Mouse (Mus musculus): Measurements from ENCODE around the gene Sdk2. TPM values are rescaled to one million over a fixed set of nuclear protein-coding genes. Genes with fewer than 3 reads are reported as not detected.
A peak's percentile ranks its signal among the peaks of the same experiment; 100 is the strongest.

Sdk2 gene
- polyA plus RNA-seq, 1 experiment from 2014 or later = 2.2 TPM

DNA sequence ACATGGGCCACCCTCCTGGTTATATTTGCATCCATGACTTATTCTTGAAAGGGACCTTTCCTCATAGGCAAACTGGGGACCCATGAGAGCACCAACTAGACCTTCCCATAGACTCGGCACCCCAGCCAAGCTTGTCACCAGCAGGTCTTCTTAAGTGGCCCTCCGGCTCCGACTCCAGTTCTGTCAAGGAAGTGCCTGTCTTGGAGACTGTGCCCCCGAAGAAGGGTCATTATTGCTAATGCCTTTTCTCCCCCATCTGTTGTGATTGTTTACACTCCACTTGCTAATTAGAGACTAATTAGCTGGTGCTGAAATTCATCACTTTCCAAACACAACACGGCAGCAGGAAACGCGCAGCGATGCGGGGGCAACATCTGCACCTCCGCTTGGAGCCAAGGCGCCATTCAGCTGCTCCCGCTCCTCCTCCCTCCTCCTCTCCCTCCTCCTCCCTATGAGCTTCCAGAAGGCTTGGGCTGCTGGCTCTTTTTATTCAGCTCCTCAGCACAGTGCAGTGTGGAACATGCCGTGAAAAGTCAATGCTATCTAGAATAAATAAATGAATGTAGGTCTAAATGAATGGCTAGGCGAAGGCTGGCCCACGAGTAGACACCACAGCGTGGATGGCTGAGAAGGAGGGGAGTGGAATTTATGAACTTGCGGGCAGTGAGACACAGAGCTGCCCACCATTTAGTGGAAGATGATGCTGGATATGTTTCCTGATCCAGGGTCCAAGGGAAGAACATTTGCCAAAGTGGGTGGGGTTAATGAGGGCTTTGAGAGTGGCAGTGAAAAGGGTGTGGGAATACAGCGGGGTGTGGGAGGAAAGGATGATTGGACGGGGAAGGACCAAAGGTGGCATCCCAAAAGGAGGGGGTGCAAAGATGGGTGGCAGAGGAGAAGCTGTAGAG is 95.0 kb downstream of the Sdk2 start:
- peaks cover 23% of the 10 kb centered on the region for H3K4me1 ChIP-seq (replicated peaks; ENCODE audit: control insufficient read depth, insufficient read depth, low read length)
- no peak overlapping the region for H3K9ac ChIP-seq (replicated peaks; ENCODE audit: low read depth, low read length)
- H3K4me2 ChIP-seq (ENCODE audit: low read length) = peak overlapping the region; percentile 5; the same call in 1 of the 2 replicates
- 31% methylated on average over 19 of the region's 19 CpGs for WGBS
- 0 out of 2 replicates have a peak overlapping the region, but pooled peaks have one; percentile 6 for H3K27ac ChIP-seq (ENCODE audit: low read length)
- peaks cover 8% of the 10 kb centered on the region for H3K9me3 ChIP-seq (ENCODE audit: control insufficient read depth, low read length)
- ATAC-seq = peak; percentile 95
- H3K36me3 ChIP-seq (ENCODE audit: control insufficient read depth, insufficient read depth) = no peaks in the 10 kb centered on the region
- no peak overlapping the region for H3K4me3 ChIP-seq (replicated peaks; ENCODE audit: low read length)
- no peaks in the 10 kb centered on the region for H3K27me3 ChIP-seq (replicated peaks; ENCODE audit: control insufficient read depth, insufficient read depth, low read length)

DNA sequence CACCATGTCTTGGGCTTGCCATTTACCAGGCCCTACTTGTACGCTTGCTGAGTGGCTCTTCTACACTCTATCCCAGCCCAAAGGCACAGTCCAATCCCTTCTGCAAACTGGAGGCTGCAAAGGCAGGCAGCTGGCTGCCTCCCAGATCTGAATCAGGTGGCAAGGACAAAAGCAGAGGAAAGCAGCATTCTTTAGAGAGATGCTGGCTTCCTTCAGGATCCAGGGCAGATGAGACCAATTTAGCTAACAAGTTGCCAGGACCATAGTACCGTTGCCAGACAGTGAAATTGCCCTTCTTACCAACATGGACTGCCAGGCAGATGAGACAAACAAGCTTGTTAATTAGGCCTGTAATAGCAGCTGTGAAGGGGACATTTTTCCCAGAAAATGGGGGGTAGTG is 96.8 kb downstream of the Sdk2 start:
- ATAC-seq = no peak
- no peak overlapping the region for H3K4me3 ChIP-seq (replicated peaks; ENCODE audit: low read length)
- H3K9me3 ChIP-seq (ENCODE audit: control insufficient read depth, low read length) = peaks cover 13% of the 10 kb centered on the region
- no peaks in the 10 kb centered on the region for H3K27me3 ChIP-seq (replicated peaks; ENCODE audit: control insufficient read depth, insufficient read depth, low read length)
- H3K9ac ChIP-seq (replicated peaks; ENCODE audit: low read depth, low read length) = no peak overlapping the region
- H3K4me1 ChIP-seq (replicated peaks; ENCODE audit: control insufficient read depth, insufficient read depth, low read length) = peaks cover 16% of the 10 kb centered on the region
- no peaks in the 10 kb centered on the region for H3K36me3 ChIP-seq (ENCODE audit: control insufficient read depth, insufficient read depth)
- no peak overlapping the region for H3K27ac ChIP-seq (ENCODE audit: low read length)
- H3K4me2 ChIP-seq (ENCODE audit: low read length) = no peak overlapping the region
- WGBS = 32% methylated on average over 2 of the region's 2 CpGs

DNA sequence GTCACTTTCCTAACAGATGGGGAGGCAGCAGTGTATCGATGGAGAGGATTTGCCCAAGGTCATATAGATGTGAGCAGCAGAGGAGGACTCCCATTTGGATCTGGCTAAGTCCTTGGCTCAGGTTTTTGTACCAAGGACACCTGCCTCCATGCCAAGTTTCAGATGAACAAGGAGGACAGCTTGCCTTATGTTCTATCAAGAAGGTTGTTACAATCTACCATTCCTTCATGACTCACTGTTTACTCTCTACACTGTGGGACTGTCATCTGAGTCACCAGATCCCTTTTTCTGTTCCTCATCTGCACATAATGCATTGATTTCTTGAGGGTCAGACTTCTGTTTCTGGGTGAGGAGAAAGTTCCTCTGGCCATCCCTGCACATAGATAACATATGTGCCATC is 101.6 kb downstream of the Sdk2 start:
- no peaks in the 10 kb centered on the region for H3K27me3 ChIP-seq (replicated peaks; ENCODE audit: control insufficient read depth, insufficient read depth, low read length)
- no peak for ATAC-seq
- no peaks in the 10 kb centered on the region for H3K4me1 ChIP-seq (replicated peaks; ENCODE audit: control insufficient read depth, insufficient read depth, low read length)
- H3K4me3 ChIP-seq (replicated peaks; ENCODE audit: low read length) = no peak overlapping the region
- no peaks in the 10 kb centered on the region for H3K36me3 ChIP-seq (ENCODE audit: control insufficient read depth, insufficient read depth)
- H3K4me2 ChIP-seq (ENCODE audit: low read length) = no peak overlapping the region
- H3K27ac ChIP-seq (ENCODE audit: low read length) = no peak overlapping the region
- H3K9me3 ChIP-seq (ENCODE audit: control insufficient read depth, low read length) = peaks cover 13% of the 10 kb centered on the region
- no peak overlapping the region for H3K9ac ChIP-seq (replicated peaks; ENCODE audit: low read depth, low read length)
- 92% methylated on average over 1 of the region's 1 CpGs for WGBS

DNA sequence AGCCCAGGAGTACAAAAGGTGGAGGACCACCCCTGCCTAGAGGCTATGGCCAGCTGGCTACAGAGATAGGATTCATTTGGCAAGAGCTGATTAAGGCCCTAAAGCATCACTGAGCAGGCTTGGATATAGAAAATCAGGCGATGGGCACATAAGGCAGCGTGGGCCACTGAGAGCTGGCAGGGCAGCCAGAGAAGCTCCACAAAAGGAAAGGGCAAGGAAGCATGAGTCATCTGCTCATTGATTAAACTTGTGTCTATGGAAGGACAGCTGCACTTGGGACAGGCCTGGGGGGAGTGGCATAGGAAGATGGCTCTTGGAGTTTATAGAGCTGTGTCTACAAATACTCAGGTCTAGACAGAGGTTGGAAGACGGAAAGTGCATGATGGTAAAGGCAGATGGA is 104.1 kb downstream of the Sdk2 start:
- Histone ChIP-seq H3K9ac (replicated peaks; ENCODE audit: low read depth, low read length) (no peak overlapping the region), H3K4me3 (replicated peaks; ENCODE audit: low read length) (no peak overlapping the region), H3K27ac (ENCODE audit: low read length) (no peak overlapping the region), H3K4me1 (replicated peaks; ENCODE audit: control insufficient read depth, insufficient read depth, low read length) (no peaks in the 10 kb centered on the region), H3K9me3 (ENCODE audit: control insufficient read depth, low read length) (peaks cover 12% of the 10 kb centered on the region), H3K36me3 (ENCODE audit: control insufficient read depth, insufficient read depth) (no peaks in the 10 kb centered on the region), H3K4me2 (ENCODE audit: low read length) (no peak overlapping the region), H3K27me3 (replicated peaks; ENCODE audit: control insufficient read depth, insufficient read depth, low read length) (no peaks in the 10 kb centered on the region)
- 93% methylated on average over 3 of the region's 3 CpGs for WGBS
- ATAC-seq = no peak

DNA sequence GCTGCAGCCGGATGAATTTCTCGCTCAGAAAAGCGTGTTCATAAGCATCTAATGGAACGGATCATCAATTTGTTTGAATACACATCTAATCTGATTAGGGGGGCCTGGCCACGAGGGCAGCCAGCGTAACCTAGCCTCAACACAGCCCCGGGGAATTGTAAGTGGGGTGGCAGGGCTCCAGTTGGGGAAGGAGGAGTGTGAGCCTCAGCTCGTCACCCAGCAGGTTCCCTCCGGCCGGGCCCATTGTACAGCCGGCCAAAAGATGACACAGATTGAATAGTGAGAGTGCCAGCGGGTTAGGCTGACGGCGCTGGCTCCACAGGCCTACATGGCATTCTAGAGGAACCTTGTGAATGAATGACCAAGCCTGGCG is 115.2 kb downstream of the Sdk2 start:
- Histone ChIP-seq H3K9ac (replicated peaks; ENCODE audit: low read depth, low read length) (no peak overlapping the region), H3K9me3 (ENCODE audit: control insufficient read depth, low read length) (no peaks in the 10 kb centered on the region), H3K27ac (ENCODE audit: low read length) (no peak overlapping the region; the same call in 1 of the 2 replicates), H3K4me1 (replicated peaks; ENCODE audit: control insufficient read depth, insufficient read depth, low read length) (peaks cover 22% of the 10 kb centered on the region), H3K4me2 (ENCODE audit: low read length) (peak overlapping the region; percentile 25; the same call in 1 of the 2 replicates), H3K27me3 (replicated peaks; ENCODE audit: control insufficient read depth, insufficient read depth, low read length) (no peaks in the 10 kb centered on the region), H3K36me3 (ENCODE audit: control insufficient read depth, insufficient read depth) (no peaks in the 10 kb centered on the region), H3K4me3 (replicated peaks; ENCODE audit: low read length) (no peak overlapping the region)
- peak; percentile 66 for ATAC-seq
- 12% methylated on average over 15 of the region's 15 CpGs for WGBS

DNA sequence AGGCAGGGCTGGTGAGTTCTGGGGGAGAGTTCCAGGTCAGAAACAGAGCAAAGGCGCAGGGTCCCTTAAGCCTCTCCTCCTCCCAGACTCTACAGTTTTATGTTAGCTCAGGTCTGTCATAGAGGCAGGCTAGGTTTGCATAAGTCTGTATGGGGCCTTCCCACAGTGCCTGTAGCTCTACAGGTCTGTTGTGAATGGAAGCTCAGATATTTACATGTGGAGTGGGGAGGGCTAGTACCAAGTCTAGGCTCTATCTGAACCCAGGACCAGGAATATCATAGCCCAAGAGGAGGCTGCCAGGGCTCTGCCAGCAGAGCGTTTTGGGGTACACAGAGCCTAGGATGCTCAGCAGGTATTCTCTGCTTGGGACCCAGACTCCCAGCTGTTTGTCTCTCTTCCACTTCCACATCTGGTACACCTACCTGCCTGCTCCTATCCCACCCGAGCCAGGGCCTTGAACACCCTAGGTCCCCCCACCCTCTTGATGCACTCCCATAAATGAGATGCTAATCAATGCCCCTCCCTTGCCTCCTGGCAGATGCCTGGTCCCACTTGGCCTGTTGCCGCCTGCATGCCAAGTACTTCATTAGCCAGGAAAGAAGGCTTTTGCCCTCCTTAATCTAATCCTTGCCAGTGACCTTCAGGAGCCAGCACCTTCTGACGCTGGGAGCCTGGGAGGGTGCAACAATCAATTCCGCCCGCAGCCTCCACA is 115.8 kb downstream of the Sdk2 start:
- Histone ChIP-seq H3K9me3 (ENCODE audit: control insufficient read depth, low read length) (no peaks in the 10 kb centered on the region), H3K4me1 (replicated peaks; ENCODE audit: control insufficient read depth, insufficient read depth, low read length) (peaks cover 22% of the 10 kb centered on the region), H3K9ac (replicated peaks; ENCODE audit: low read depth, low read length) (no peak overlapping the region), H3K4me2 (ENCODE audit: low read length) (peak overlapping the region; percentile 25; the same call in 1 of the 2 replicates), H3K27me3 (replicated peaks; ENCODE audit: control insufficient read depth, insufficient read depth, low read length) (no peaks in the 10 kb centered on the region), H3K27ac (ENCODE audit: low read length) (no peak overlapping the region), H3K4me3 (replicated peaks; ENCODE audit: low read length) (no peak overlapping the region), H3K36me3 (ENCODE audit: control insufficient read depth, insufficient read depth) (no peaks in the 10 kb centered on the region)
- WGBS = 25% methylated on average over 7 of the region's 7 CpGs
- peak; percentile 56 for ATAC-seq

DNA sequence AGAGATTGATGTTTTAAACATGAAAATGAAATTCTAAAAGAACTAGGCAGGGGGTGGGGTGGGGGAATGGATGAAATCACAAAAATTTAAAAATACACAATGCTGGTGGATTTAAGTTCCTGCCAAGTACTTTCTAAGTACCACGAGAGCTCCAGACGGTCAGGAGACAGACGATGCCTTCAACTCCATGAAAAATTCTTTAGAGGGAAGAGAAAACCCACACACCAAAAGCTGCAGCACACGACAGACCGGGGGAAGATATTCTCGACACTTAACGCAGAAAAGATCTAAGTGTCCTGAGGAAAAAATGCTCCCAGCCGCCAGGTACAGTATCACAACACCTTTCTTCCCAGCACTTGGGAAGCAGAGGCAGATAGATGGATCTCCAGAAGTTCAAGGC is 118.2 kb downstream of the Sdk2 start:
- ATAC-seq = no peak
- H3K4me1 ChIP-seq (replicated peaks; ENCODE audit: control insufficient read depth, insufficient read depth, low read length) = peaks cover 26% of the 10 kb centered on the region
- WGBS = 76% methylated on average over 8 of the region's 8 CpGs

DNA sequence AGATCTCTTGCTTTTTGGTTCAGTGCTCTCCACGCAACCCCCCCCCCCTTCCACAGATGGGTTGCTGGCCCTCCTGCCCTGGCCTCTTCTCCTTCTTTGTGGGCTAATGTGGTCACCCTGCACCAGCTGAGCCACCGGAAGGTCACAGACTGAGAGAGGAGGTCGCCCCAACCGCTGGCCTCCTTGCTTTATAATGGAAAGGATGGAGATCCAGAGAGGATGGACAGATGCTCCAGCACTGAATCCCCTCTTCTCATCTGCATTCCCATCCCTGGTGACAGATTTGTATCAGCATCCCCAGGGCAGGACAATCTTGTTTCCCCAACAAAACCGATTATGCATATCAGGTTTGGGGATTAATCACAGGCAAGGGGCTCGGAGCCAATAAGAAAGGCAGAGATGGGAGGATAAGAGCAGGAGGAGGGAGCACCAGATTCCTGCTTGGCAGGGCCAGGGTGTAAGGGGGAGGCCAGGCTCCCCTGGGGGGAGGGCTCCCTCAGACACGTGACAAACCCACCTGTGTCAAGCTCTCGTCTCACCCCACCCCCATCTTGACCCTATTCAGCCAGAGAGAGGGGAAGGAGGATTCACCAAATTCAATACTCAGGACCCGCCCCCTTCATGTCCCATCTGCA is 124.6 kb downstream of the Sdk2 start:
- no peaks in the 10 kb centered on the region for H3K9me3 ChIP-seq (ENCODE audit: control insufficient read depth, low read length)
- WGBS = 52% methylated on average over 9 of the region's 9 CpGs
- H3K27ac ChIP-seq (ENCODE audit: low read length) = no peak overlapping the region
- no peaks in the 10 kb centered on the region for H3K27me3 ChIP-seq (replicated peaks; ENCODE audit: control insufficient read depth, insufficient read depth, low read length)
- 0 out of 2 replicates have a peak, but pooled peaks cover 4% of the 10 kb centered on the region for H3K4me1 ChIP-seq (replicated peaks; ENCODE audit: control insufficient read depth, insufficient read depth, low read length)
- no peak overlapping the region for H3K9ac ChIP-seq (replicated peaks; ENCODE audit: low read depth, low read length)
- no peaks in the 10 kb centered on the region for H3K36me3 ChIP-seq (ENCODE audit: control insufficient read depth, insufficient read depth)
- H3K4me3 ChIP-seq (replicated peaks; ENCODE audit: low read length) = no peak overlapping the region
- no peak overlapping the region for H3K4me2 ChIP-seq (ENCODE audit: low read length)
- ATAC-seq = no peak

More for the DNA sequence above, 118.2 kb downstream of the Sdk2 start:
- Histone ChIP-seq H3K4me2 (ENCODE audit: low read length) (no peak overlapping the region), H3K36me3 (ENCODE audit: control insufficient read depth, insufficient read depth) (no peaks in the 10 kb centered on the region), H3K9me3 (ENCODE audit: control insufficient read depth, low read length) (no peaks in the 10 kb centered on the region), H3K9ac (replicated peaks; ENCODE audit: low read depth, low read length) (no peak overlapping the region), H3K27me3 (replicated peaks; ENCODE audit: control insufficient read depth, insufficient read depth, low read length) (no peaks in the 10 kb centered on the region), H3K4me3 (replicated peaks; ENCODE audit: low read length) (no peak overlapping the region), H3K27ac (ENCODE audit: low read length) (no peak overlapping the region)

DNA sequence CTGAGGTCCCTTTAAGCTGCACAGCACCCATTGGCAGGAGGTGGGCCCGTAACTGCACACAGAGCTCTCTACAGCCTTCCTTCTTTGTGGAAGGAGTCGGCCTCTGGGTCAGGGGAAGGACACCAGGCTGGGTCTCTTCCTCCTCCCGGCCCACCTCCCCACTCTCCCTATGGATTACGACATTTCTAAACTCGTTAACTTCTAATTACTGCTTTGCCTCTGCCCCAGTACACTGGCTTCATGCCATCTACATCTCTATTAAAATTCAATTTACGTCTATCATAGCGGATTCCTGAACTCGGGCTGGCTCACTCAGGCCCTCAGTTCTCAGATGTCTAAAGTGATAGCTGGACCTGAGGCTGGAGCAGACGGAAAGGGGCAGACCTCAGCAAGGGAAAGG is 133.2 kb downstream of the Sdk2 start:
- Histone ChIP-seq H3K27me3 (replicated peaks; ENCODE audit: control insufficient read depth, insufficient read depth, low read length) (no peaks in the 10 kb centered on the region), H3K4me3 (replicated peaks; ENCODE audit: low read length) (no peak overlapping the region), H3K9me3 (ENCODE audit: control insufficient read depth, low read length) (no peaks in the 10 kb centered on the region), H3K4me2 (ENCODE audit: low read length) (no peak overlapping the region), H3K9ac (replicated peaks; ENCODE audit: low read depth, low read length) (no peak overlapping the region), H3K27ac (ENCODE audit: low read length) (no peak overlapping the region), H3K36me3 (ENCODE audit: control insufficient read depth, insufficient read depth) (no peaks in the 10 kb centered on the region), H3K4me1 (replicated peaks; ENCODE audit: control insufficient read depth, insufficient read depth, low read length) (peaks cover 10% of the 10 kb centered on the region)
- no peak for ATAC-seq
- WGBS = 20% methylated on average over 9 of the region's 9 CpGs
